13 mouse cellular contexts compared by ENCODE assay signal in the genomic region with DNA sequence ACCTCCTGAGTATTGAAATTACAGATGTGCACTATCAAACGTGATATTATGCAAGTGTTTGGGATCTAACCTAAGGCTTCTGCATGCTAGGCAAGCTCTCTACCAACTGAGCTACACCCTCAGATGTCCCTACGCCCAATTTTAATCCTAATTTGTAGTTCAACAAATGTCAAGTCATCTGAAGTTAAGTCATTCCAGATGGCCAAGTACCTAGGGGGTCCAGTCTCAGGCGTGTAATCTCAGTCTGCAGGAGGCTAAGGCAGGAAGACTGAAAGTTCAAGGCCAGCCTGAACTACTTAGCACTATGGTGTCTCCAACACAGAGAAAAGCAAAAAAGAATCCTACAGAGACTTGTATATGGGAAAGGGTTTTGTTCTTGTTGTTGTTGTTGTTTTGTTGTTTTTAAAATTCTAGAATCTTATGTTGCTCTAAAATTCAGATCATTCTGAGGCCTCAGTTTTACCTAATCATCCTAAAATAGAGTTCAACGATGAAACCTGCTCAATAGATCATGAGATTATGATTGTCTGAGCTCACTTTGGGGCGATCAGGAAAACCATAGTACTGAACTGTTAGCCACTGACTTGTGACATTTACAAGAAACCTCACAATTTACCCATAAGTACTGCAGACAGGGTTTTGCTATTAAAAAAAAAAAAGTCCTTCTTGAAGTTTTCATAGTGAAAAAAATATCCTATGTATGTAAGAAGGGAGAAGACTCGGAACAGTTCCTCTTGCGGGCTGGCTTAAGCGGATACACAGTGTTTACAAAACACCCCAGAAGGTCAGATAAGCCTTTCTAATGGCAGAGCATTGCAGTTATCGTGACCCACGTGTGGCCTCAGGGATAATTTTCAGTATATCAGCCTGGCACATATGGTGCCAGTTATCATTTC. TPM values are rescaled to one million over a fixed set of nuclear protein-coding genes. Genes with fewer than 3 reads are reported as not detected.
DNase-seq lines count a peak whose midpoint lies in the region; ATAC-seq lines count a peak whose summit lies in the region.
"Had no signal": no experiment of that assay in that cellular context is flagged by ENCODE, and none has a peak within 500 bp of the region (broad histone marks: within the 10 kb centered on the region; RNA-seq: fewer than 3 reads in every experiment).

No protein-coding gene starts in this region.

- no peaks in the 10 kb centered on the region for H3K36me3 ChIP-seq in heart, embryonic 13.5 days
- no peaks in the 10 kb centered on the region for H3K36me3 ChIP-seq in embryonic facial prominence, embryonic 15.5 days
- H3K36me3 ChIP-seq in liver, embryonic 15.5 days (replicated peaks): no peaks in the 10 kb centered on the region
- H3K36me3 ChIP-seq: forebrain, embryonic 12.5 days had no signal

- ATAC-seq in heart, embryonic 13.5 days (ENCODE audit: extremely low read depth, insufficient number of reproducible peaks, low FRiP score, low TSS enrichment): no peak
- ATAC-seq in embryonic facial prominence, embryonic 15.5 days (ENCODE audit: insufficient number of reproducible peaks, low FRiP score, low TSS enrichment, low read depth): no peak
- peak; percentile 93 for ATAC-seq in liver, embryonic 15.5 days (ENCODE audit: insufficient read depth)

- WGBS in heart, embryonic 13.5 days: 48% methylated on average over 10 of the region's 10 CpGs
- WGBS in embryonic facial prominence, embryonic 15.5 days: 53% methylated on average over 10 of the region's 10 CpGs
- 11% methylated on average over 10 of the region's 10 CpGs for WGBS in liver, embryonic 15.5 days (ENCODE audit: insufficient replicate concordance)

- peak overlapping the region; percentile 34; the same call in 1 of the 2 replicates for H3K27ac ChIP-seq in heart, embryonic 13.5 days (replicated peaks)
- peak overlapping the region; percentile 66; the same call in 1 of the 2 replicates for H3K27ac ChIP-seq in embryonic facial prominence, embryonic 15.5 days (replicated peaks)
- peak overlapping the region; percentile 99 for H3K27ac ChIP-seq in liver, embryonic 15.5 days (replicated peaks)
- H3K27ac ChIP-seq: forebrain, embryonic 12.5 days; hindbrain, embryonic 14.5 days had no signal

- intact Hi-C loops in heart, postnatal 14 days (cut with DNase I): no loop called here

- H3K4me3 ChIP-seq in heart, embryonic 13.5 days: no peak overlapping the region
- H3K4me3 ChIP-seq in embryonic facial prominence, embryonic 15.5 days (replicated peaks): no peak overlapping the region
- H3K4me3 ChIP-seq in liver, embryonic 15.5 days (replicated peaks): peak overlapping the region; percentile 24; the same call in 1 of the 2 replicates
- H3K4me3 ChIP-seq: forebrain, embryonic 12.5 days had no signal

- H3K4me2 ChIP-seq in heart, embryonic 13.5 days: no peak overlapping the region
- H3K4me2 ChIP-seq in embryonic facial prominence, embryonic 15.5 days (replicated peaks): no peak overlapping the region
- H3K4me2 ChIP-seq in liver, embryonic 15.5 days: peak overlapping the region; percentile 50
- H3K4me2 ChIP-seq: forebrain, embryonic 12.5 days; hindbrain, embryonic 14.5 days had no signal

- H3K9ac ChIP-seq in heart, embryonic 13.5 days: no peak overlapping the region
- no peak overlapping the region for H3K9ac ChIP-seq in embryonic facial prominence, embryonic 15.5 days
- peak overlapping the region; percentile 42 for H3K9ac ChIP-seq in liver, embryonic 15.5 days
- H3K9ac ChIP-seq: forebrain, embryonic 12.5 days; hindbrain, embryonic 14.5 days had no signal

- H3K9me3 ChIP-seq in heart, embryonic 13.5 days: no peaks in the 10 kb centered on the region
- no peaks in the 10 kb centered on the region for H3K9me3 ChIP-seq in embryonic facial prominence, embryonic 15.5 days (replicated peaks)
- no peaks in the 10 kb centered on the region for H3K9me3 ChIP-seq in liver, embryonic 15.5 days (replicated peaks)
- H3K9me3 ChIP-seq: forebrain, embryonic 12.5 days had no signal

- H3K4me1 ChIP-seq in heart, embryonic 13.5 days: peaks cover 19% of the 10 kb centered on the region
- H3K4me1 ChIP-seq in embryonic facial prominence, embryonic 15.5 days: peaks cover 18% of the 10 kb centered on the region
- peaks cover 88% of the 10 kb centered on the region for H3K4me1 ChIP-seq in liver, embryonic 15.5 days (replicated peaks)

- H3K27me3 ChIP-seq in heart, embryonic 13.5 days (replicated peaks): no peaks in the 10 kb centered on the region
- H3K27me3 ChIP-seq in embryonic facial prominence, embryonic 15.5 days: no peaks in the 10 kb centered on the region
- no peaks in the 10 kb centered on the region for H3K27me3 ChIP-seq in liver, embryonic 15.5 days
- H3K27me3 ChIP-seq: forebrain, embryonic 12.5 days had no signal

- DNase-seq in heart, postnatal 14 days: no peak
- DNase-seq in CD4-positive helper T cell, adult 2 months (ENCODE audit: low read depth, low spot score): peak; percentile 44
- DNase-seq in embryo, embryonic 9.5 days (ENCODE audit: extremely low spot score): no peak
- no peak for DNase-seq in embryo, embryonic 11 days
- DNase-seq in heart, adult 9 months (ENCODE audit: low spot score in 2 of 2): no peak
- DNase-seq: cerebellum, postnatal 14 days; kidney, postnatal 36 days; midbrain, embryonic 14.5 days had no signal

RNA-seq across cellular contexts. Expression of gene Dennd4a, which starts 18.5 kb away (rescaled TPM):
- 4.8 and 5.9 TPM in 2 replicates for polyA plus RNA-seq in heart, embryonic 13.5 days (2015; fragmentation: Nextera tagmentation; extraction: Ambion mirVana)
- total RNA-seq in heart, postnatal 14 days (2021): 10 to 100 TPM; 10.6 to 12.6 TPM
- polyA plus RNA-seq in embryonic facial prominence, embryonic 15.5 days (2015; fragmentation: Nextera tagmentation; extraction: Ambion mirVana): 7.2 and 8.5 TPM in 2 replicates
- polyA plus RNA-seq in liver, embryonic 15.5 days (2015; fragmentation: Nextera tagmentation; extraction: Ambion mirVana): 34.2 and 41.6 TPM in 2 replicates

RNA-seq across cellular contexts. Expression of gene Rab11a, which starts 55.1 kb away (rescaled TPM):
- polyA plus RNA-seq in heart, embryonic 13.5 days (2015; fragmentation: Nextera tagmentation; extraction: Ambion mirVana): 335 and 366 TPM in 2 replicates
- 100 to 1,000 TPM; 216 to 231 TPM for total RNA-seq in heart, postnatal 14 days (2021)
- polyA plus RNA-seq in embryonic facial prominence, embryonic 15.5 days (2015; fragmentation: Nextera tagmentation; extraction: Ambion mirVana): 388 and 415 TPM in 2 replicates
- 192 and 214 TPM in 2 replicates for polyA plus RNA-seq in liver, embryonic 15.5 days (2015; fragmentation: Nextera tagmentation; extraction: Ambion mirVana)

Comparison
In these comparisons a context has a peak if more than half of its experiments do, and no peak if none do; other contexts are left out.
1. H3K27ac ChIP-seq: peak in every context shown above with its lines; median percentile 99 in liver, embryonic 15.5 days; 66 in embryonic facial prominence, embryonic 15.5 days; 34 in heart, embryonic 13.5 days.